Mouse (Mus musculus) C2C12 (cell line): ENCODE measurements around the gene Mphosph9. TPM values are rescaled to one million over a fixed set of nuclear protein-coding genes. Genes with fewer than 3 reads are reported as not detected.

ENCODE experiments used
- H3K27me3 ChIP-seq: one replicate; pipeline ENCODE4 v1.6.1; 2011; ENCODE audit not compliant: control insufficient read depth, insufficient read depth, insufficient read length
- H3K36me3 ChIP-seq: one replicate; pipeline ENCODE4 v1.6.1; 2011; ENCODE audit not compliant: control insufficient read depth, insufficient read depth
- H3K4me3 ChIP-seq: one replicate; pipeline ENCODE4 v1.5.1; 2011; ENCODE audit warnings: mild to moderate bottlenecking, control low read depth; ENCODE audit not compliant: poor library complexity, insufficient read depth, severe bottlenecking
- H3K79me2 ChIP-seq: one replicate; pipeline ENCODE4 v1.6.1; 2011; ENCODE audit not compliant: control insufficient read depth, insufficient read depth
- H3K79me3 ChIP-seq: one replicate; pipeline ENCODE4 v1.6.1; 2011; ENCODE audit warnings: low read depth, control low read depth
- H3ac ChIP-seq: one replicate; pipeline ENCODE3; 2011; ENCODE audit warnings: low read depth; ENCODE audit not compliant: control insufficient read depth, insufficient read length
- CEBPB ChIP-seq: IDR thresholded peaks from one replicate; pipeline ENCODE4 v1.6.1; 2011; ENCODE audit warnings: low read depth, mild to moderate bottlenecking, control low read depth, moderate library complexity
- CTCF ChIP-seq: IDR thresholded peaks from one replicate; pipeline ENCODE4 v1.5.1; 2011; ENCODE audit not compliant: control insufficient read depth, insufficient read depth, insufficient read length
- FOSL1 ChIP-seq: IDR thresholded peaks from one replicate; pipeline ENCODE4 v1.8.0; 2011; ENCODE audit warnings: mild to moderate bottlenecking, low read length; ENCODE audit not compliant: poor library complexity, insufficient read depth, severe bottlenecking
- MAX ChIP-seq: IDR thresholded peaks from one replicate; pipeline ENCODE4 v1.6.1; 2011; ENCODE audit warnings: mild to moderate bottlenecking, control low read depth
- MYOD1 ChIP-seq: IDR thresholded peaks from one replicate; pipeline ENCODE4 v1.6.1; 2011; ENCODE audit warnings: low read depth; ENCODE audit not compliant: control insufficient read depth, insufficient read length
- MYOG ChIP-seq: IDR thresholded peaks from one replicate; pipeline ENCODE4 v1.6.1; 2011; ENCODE audit not compliant: control insufficient read depth, insufficient read length; ENCODE audit errors: extremely low read depth
- USF1 ChIP-seq: IDR thresholded peaks from one replicate; pipeline ENCODE4 v1.6.1; 2011; ENCODE audit warnings: low read depth, mild to moderate bottlenecking, control low read depth, moderate library complexity
- polyA plus RNA-seq: library from polyadenylated mRNA; unstranded; fragments of >200 nt; fragmentation: generic; extraction: Trizol; gene quantifications from one replicate; pipeline ENCODE4 v1.2.1, GENCODE M21; 2012; ENCODE audit warnings: missing spikeins

Gene Mphosph9
- polyA plus RNA-seq, 1 experiment, result 3.1 TPM

DNA sequence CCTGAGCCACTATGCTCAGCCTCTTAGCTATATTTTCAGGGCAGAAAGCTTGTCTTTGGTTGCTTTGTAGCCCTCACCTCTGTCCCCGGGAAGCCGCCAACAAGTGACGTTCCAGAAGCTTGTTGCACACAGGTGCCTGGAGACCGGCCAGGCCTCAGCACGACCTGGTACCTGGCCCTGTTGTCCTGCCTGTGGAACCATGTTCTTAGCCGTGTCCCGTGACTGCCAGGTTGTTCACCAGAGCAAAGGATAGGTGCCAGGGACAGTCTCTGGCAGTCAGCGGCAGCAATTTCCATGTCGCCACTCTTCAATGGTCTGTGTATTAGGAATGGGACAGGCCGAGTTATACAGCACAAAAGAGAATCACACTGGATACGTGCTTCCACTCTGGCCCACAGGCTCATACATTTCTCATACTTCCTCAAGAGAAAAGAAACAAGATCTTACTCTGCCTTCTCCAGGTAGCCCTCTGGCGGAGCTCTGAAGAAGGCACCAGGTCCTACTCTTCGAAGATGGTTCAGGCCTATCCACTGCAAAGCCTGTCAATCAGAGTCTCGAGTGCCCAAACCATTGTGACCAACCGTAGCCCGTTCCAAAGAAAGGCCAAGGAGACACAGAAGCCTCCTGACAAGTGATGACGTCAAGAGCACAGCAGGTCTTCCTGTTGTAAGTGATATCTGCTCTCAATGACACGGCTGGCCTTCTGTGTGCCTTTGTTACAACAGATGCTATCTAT lies 117.3 kb downstream of the Mphosph9 start:
- H3K27me3 ChIP-seq, result no peaks in the 10 kb centered on the region
- H3K79me2 ChIP-seq, result no peaks in the 10 kb centered on the region
- no peak overlapping the region for H3ac ChIP-seq
- TF ChIP-seq MYOD1, result no peak
- TF ChIP-seq USF1, result no peak
- TF ChIP-seq CTCF, result no peak
- TF ChIP-seq MYOG, result no peak
- TF ChIP-seq MAX, result no peak
- no peak for TF ChIP-seq CEBPB
- no peak for TF ChIP-seq FOSL1
- no peaks in the 10 kb centered on the region for H3K79me3 ChIP-seq
- no peaks in the 10 kb centered on the region for H3K36me3 ChIP-seq
- H3K4me3 ChIP-seq, result no peak overlapping the region

- TF ChIP-seq MAX (no peak), FOSL1 (no peak), USF1 (no peak), CTCF (no peak), MYOD1 (no peak), CEBPB (no peak), MYOG (no peak)
- no peaks in the 10 kb centered on the region for H3K27me3 ChIP-seq
- no peak overlapping the region for H3K4me3 ChIP-seq
- no peaks in the 10 kb centered on the region for H3K79me2 ChIP-seq
- H3ac ChIP-seq, result no peak overlapping the region
- H3K36me3 ChIP-seq, result no peaks in the 10 kb centered on the region
- H3K79me3 ChIP-seq, result no peaks in the 10 kb centered on the region
These were observed 117.9 kb downstream of the Mphosph9 start for GRCm38 (mm10) chr5:124209850-124210249.

DNA sequence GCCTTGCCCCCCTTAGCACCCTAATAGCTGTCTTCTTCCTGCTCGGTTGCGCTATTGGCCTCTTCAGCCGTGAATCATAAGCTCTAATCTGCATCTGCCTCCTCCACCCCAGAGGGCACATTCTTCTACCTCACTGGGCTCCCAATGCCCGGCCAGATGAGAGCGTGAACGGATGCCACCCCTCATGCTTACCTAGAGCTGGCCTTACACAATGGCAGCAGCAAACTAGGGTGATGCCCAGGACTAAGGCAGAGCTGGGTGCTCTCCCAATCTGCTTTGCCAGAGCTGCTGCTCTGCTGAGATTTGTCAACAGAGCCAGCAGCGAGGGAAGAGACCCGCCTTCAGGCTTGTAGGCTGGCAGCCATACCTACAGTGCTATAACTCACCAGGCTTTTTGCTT lies 119.7 kb downstream of the Mphosph9 start:
- no peaks in the 10 kb centered on the region for H3K79me2 ChIP-seq
- no peaks in the 10 kb centered on the region for H3K36me3 ChIP-seq
- no peaks in the 10 kb centered on the region for H3K27me3 ChIP-seq
- H3K79me3 ChIP-seq, result no peaks in the 10 kb centered on the region
- TF ChIP-seq FOSL1, result no peak
- no peak overlapping the region for H3K4me3 ChIP-seq
- no peak overlapping the region for H3ac ChIP-seq

DNA sequence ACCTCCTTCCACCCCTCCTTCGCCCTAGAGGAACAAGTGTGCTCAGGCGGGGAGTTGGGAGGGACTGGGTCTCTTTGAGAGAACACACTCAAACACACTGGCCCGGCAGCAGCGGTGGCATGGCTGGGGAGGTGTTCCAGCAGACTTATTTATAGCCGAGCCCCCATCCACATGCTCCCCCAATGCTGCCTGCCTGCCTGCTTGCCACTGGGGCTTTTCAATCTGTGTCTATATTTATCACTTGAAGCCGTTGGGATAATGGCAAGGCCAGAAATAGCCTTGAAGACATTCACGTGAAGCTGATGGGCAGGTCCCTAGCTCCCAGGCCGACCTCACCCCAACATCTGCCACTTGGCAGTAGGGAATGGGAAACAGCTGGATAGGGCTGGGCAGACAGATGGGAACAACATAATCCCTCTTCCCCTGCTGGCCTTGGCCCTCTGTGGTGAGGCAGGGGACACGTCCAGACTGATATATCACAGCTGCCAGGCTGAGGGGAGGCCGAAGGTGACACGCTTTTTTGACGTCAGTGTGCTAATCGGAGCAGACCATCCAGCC lies 121.2 kb downstream of the Mphosph9 start:
- no peak for TF ChIP-seq CEBPB
- no peak for TF ChIP-seq MYOG
- TF ChIP-seq CTCF, result no peak
- no peak for TF ChIP-seq MYOD1
- no peak for TF ChIP-seq MAX
- TF ChIP-seq FOSL1, result no peak
- TF ChIP-seq USF1, result no peak

DNA sequence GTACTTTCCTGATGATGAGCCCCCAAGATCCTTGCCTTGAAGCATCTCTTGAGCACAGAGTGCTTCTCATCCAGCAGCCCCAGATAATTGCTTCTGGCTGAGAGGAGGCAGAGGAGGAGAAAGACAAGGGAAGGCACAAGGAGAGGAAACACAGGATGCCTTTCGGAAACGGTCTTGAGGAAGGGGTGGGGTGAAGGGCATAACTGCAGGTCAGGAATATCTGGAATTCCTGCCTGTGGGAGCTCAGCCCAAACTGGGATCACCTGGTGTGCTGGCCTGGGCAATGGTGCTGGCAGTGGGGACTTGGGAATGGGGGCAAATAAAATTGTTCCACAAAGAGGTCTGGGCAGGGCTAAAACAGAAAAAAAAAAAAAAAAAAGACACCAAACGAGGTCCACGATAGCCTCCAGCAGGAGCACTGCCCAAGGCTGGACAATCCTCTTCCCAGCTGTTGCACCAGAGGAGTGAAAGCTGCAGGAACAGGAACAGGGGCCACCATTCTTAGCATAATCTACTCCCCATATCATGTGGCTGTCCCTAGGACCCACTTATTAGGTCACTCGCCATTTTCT lies 121.9 kb downstream of the Mphosph9 start:
- H3K36me3 ChIP-seq, result no peaks in the 10 kb centered on the region
- H3K4me3 ChIP-seq, result no peak overlapping the region
- no peaks in the 10 kb centered on the region for H3K79me2 ChIP-seq
- no peaks in the 10 kb centered on the region for H3K79me3 ChIP-seq
- no peaks in the 10 kb centered on the region for H3K27me3 ChIP-seq
- no peak overlapping the region for H3ac ChIP-seq
- TF ChIP-seq MYOD1, result no peak
- TF ChIP-seq MYOG, result no peak
- TF ChIP-seq MAX, result no peak
- TF ChIP-seq CEBPB, result no peak
- TF ChIP-seq FOSL1, result no peak
- TF ChIP-seq CTCF, result no peak
- no peak for TF ChIP-seq USF1

More for the DNA sequence above, 121.2 kb downstream of the Mphosph9 start:
- Histone ChIP-seq H3K36me3 (no peaks in the 10 kb centered on the region), H3K27me3 (no peaks in the 10 kb centered on the region), H3ac (no peak overlapping the region), H3K4me3 (no peak overlapping the region), H3K79me3 (no peaks in the 10 kb centered on the region), H3K79me2 (no peaks in the 10 kb centered on the region)

DNA sequence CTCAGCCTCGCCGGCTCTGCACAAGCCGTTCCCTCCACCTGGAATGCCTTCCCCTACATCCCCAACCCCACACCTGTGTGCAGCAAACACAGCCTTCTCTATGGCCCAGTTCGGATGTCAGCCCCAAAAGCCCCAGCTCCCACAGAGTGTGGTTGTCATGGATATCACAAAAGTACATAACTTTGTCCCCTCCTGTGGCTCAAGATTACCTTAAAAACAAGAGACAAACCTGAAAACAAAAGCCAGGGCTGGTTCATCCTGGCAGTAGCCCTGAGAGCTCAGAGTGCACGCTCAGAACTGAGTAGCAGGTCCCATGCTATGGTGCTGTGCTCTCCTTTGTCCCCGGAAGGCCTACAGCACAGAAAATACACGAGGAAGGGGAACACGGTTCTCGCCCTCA lies 122.6 kb downstream of the Mphosph9 start:
- no peak overlapping the region for H3ac ChIP-seq
- no peaks in the 10 kb centered on the region for H3K36me3 ChIP-seq
- H3K27me3 ChIP-seq, result no peaks in the 10 kb centered on the region
- H3K79me2 ChIP-seq, result no peaks in the 10 kb centered on the region
- H3K4me3 ChIP-seq, result no peak overlapping the region
- no peaks in the 10 kb centered on the region for H3K79me3 ChIP-seq
- no peak for TF ChIP-seq MYOG
- no peak for TF ChIP-seq USF1
- no peak for TF ChIP-seq MYOD1
- no peak for TF ChIP-seq FOSL1
- no peak for TF ChIP-seq CTCF
- no peak for TF ChIP-seq CEBPB
- TF ChIP-seq MAX, result no peak
